Mouse (Mus musculus): Measurements from ENCODE around the gene Igsf9b.

Gene Igsf9b

DNA sequence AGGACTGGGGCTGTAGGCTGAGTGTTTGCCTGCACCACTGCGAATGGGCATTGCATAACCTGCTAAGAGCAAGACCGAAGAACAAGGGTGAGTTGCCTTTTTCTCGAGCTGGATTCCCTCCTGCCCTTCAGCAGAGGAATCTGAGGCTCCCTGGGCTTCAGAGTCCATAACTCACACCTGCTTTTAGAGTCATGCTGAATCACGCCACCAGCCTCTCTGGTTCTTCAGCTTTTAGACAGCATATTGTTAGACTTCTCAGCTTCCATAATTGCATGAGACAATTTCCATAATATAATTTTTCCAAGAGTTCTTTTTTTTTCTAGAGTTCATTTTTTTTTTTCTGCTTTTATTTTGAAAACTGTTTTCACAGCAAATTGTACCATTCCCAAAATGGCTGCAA, 4.6 kb upstream of the Igsf9b start:
- DNase-seq: no peak

DNA sequence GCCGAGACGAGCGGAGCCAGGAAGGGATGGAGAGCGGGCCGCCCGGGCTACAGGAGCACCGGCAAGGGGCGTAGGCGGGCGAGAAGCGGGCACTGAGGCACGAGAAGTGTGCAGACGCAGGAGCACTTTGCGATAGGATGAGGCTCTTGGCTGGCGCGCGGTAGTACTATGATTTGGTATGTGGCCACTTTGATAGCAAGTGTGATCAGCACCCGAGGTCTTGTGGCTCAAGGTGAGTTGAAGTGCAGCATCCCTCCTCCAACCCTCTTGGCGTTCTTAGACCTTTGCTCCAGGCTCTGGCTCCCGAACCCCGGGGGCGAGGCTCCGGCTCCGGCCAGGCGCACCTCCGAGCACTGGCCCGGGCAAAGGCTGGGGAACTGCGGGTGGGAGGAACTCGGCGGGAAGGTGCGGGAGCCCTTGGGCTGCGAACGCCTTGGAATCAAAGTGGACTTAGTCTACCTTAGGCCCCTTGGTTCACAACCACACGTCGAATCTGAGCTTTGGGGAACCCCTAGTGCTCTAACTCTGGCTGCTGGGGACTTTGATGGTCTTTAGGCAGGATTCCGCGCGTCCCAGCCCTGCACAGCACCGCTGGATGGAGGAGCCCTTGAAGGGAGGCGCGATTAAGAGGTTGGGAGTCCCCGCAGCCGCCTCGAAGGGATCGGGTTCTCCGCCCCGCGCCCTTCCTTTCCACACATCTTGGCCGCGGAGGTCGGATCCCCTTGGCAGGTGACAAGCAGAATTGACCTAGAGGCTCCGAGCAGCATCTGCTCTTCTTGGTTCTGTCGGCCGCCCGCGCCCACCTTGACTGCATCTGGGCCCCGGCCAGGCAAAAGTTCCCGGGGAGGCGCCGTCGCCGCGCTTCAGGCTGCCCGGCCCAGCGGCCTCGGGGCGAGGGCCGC, 533 bp downstream of the Igsf9b start:
- peak; percentile 23 for DNase-seq

DNA sequence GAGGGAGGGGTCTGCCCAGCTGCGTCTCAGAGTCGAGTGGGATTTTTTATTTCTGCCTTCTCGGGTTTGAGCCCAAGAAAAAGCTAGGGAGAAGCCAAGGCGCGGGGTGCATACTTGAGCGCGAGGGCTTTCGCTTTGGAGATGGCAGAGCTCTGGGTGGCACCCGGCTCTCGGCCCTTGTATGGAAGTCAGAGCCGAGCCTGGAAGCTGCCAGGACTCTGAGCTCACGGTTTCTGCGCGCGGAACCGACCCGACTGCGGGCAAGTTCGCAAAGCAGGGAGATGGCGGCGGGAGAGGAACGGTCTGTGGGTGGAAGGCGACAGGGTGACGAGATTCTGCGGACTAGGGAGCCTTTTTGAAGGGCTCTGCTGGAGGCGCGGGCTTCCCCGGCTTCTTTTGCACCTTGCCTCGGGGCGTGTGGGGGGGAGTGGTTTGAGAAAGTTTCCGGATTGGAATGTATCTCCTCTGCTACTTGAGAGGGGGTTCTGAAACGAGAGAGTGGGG, 1.2 kb downstream of the Igsf9b start:
- peak; percentile 53 for DNase-seq

DNA sequence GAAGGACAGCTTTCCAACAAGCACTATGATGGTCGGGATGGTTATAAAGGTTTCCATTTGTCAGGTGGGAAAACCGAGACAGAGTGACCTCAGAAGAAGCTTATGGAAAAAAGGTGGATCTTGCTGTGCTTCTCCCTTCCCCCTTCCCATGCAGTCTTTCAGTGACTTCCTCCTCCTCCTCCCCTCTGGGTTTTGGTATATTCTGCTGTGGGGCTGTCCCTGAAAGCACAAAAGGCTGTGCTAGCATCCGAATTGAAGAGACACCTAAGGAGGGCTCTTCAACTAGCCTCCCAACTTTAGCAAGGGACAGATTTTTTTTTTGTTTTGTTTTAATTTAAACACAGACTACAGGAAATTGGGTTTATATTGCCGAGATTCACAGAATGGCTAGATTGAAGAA, 1.7 kb downstream of the Igsf9b start:
- DNase-seq: no peak

DNA sequence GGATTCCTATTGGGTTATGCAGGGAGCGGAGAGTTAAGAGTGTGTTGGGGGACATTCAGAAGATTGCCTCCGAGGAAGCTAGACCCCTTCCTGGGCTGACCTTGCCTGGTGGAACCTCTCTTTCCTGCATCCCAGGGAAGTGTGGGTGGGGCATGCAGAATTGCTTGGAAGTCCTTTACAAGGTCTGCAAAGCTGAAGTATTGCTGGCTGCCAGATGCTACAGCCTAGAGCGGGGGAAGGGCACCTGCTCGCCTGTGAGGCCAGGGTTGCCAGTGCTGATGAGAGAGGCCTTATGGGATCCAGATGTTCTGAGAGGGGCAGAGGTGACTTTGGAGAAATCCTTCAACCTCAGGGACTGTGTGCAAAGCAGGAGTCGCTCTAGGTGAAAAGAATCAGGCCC, 2.5 kb downstream of the Igsf9b start:
- DNase-seq: peak; percentile 24

DNA sequence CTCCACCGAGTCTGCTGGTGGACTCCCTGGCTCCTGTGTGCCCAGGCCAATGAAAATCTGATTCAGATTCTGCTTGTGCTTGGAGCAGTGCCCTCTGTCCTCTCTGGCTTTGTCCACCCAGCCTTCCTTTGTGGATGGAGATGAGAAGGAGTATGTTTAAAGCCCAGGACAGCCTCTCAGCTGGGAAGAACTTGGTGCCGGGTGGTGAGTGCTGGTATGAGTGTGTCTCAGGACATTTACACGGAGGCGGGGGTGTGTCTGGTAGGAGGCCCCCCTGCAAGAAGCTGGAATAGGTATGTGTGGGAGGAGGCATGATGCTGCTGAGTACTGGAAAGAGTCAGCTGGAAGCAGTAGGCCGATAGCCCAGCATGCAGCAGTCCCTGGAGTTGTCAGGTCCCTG, 3.3 kb downstream of the Igsf9b start:
- DNase-seq: no peak

DNA sequence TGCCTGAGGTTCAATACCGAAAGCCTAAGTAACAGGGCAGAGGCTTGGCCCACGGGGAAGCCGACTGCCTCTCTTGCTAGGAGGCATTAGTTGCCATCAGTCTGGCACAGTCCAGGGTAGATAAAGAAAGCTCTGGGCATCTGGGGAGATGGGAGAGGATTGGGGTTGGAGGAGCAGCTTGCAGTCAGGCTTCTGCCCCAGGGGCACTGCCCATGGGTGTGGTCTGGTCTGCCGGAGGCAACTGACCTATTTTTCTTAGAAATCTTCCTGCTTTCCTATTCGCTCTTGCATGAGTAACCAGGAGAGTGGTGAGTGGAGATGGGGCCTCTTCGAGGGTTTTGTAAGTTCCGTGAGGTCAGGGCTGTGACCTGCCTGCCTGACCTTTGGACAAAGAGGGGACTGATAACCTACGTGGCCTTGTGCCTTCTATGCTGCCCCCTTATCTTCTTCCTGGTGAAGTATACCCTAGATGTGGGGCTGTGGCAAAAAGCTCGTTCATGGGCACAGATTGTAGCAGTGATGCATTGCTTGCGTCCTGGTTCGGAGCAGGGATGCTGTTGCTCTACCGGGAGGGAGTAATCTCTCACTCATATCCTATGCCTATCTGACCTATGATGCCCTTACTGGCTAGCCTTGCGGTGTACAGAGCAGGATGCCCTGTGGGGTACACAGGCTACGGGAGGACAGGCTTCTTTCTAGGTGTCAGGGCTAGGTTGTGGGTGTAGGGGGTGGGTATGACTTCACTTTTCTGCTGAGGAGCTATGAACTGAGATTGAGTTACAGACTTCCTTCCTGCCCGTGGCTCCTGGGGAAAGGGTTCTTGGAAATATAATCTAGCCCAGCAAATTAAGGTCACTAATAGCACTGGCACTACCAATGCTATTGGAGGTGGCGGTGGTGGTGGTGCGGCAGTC, 4.8 kb downstream of the Igsf9b start:
- no peak for DNase-seq

DNA sequence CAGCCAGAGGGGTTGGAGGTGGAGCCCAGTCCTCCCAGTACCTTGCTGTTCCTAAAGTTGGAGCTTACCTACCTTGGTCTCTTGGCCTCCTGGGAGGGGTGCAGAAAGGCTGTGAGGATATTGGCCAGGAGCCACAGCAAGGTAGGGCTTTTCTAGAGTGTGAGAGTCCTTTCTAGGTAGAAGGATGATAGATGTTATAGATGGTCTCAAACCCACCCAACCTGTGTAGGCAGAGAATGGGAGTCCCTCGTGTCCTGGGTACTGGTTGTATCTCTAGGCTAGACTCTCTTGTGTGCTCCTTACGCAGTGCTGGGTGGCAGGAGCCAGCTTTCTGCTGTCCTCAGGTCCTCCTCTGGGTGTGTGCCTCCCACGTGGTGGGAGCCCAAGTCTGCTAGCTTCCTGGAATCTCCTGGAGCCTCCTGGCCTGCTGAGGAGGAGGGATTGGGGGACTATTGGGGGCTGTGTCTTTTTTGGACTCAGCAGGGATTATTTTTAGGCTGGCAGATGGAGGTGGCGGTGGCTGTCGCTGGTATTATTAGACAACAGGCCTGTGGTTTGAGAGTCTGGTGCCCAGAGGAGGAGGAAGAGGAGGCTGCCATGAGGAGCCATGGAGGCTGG, 5.6 kb downstream of the Igsf9b start:
- DNase-seq: no peak

DNA sequence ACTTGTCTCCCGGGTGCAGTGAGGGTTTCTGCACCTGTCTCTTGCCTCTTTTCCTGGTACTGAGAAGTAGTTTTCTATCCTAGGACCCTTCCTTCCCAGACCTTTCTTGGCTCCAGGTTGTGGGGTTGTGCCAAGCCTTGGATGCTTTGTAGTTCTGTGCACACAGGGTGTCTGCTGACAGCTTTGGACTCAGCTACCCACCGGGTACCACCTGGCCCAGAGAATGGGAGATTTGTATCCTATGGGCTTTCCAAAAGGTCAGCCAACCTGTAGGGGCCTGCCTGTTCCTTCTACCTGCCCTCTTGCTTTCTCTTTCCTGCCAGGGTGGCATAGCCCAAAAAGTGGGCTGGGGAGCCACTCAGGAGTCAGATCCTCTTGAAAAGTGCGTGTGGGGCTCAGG, 6.5 kb downstream of the Igsf9b start:
- no peak for DNase-seq

DNA sequence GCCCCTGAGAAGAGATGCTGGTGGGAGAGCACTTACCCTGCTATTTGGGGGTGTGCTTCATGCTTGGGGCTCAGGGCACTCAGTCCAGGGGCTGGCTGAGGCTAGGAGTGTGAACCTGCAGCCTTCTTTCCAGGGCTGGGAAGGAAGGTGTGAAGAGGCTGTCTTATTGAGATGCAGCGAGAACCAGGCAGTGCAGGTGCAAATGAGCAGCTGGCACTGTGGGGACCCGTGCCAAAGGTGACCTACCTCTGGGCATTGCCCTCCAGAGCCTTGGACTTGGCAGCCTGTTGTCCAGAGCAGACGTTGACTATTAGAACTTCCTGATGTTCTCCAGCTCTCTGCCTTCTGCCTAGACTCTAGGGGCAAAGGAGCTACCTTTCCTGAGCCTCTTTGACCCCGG, 7.6 kb downstream of the Igsf9b start:
- DNase-seq: no peak

DNA sequence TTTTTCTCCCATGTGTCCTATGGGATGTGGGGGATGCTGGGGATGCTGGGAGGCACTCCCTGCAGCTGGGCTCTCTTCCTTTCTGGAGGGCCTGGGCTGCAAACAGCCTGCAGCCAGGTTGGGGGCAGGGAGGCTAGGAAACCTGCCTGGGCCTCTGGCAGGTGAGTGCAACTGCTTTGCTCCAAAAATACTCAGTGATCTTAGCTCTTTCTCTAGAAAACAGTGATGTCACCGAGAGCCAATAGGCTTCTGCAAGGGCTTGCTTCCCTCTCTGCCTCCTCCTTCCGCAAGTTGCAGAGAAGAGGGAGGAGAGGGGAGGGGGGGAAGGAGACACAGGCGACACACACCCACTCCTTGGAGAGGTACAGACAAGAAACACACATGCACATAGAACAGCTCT, 8.3 kb downstream of the Igsf9b start:
- DNase-seq: no peak

DNA sequence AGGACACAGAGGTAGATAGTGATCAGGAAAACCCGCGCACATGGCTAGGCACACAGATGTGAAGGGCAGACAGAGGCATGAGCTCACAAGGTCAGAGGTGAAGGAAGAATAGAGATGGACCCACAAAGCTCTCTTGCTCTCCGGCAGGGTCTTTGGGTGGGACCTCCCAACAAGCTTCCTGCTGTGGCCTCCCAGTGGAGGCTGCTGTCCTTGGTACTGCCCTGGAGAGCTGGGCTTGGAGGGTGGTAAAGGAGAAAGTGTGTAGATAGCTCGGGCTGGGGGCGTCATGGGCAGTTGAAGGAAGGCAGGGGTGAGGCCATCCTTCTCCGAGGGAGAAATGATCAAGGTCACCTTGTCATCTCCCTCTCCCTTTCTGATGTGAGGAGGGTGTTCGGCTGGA, 9.0 kb downstream of the Igsf9b start:
- peak; percentile 52 for DNase-seq

DNA sequence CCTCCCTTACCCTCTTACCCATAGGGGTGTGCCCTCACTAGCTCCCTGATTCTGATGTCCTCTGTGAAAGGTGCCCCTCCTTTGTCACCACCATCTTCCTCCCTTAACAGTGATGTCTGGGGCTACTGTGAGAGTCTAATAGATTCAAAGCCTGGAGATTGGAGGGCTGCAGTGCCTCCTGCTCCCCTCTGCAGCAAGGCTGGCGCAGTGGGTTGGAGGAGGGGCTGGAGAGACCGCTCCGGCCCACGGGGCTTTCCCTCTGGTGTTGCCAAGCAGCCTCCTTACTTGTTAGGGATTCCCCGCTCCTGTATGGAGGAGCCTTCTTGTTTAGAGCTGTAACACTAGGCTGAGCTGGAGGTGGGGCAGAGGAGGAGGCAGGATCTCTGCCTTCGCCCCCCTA, 9.6 kb downstream of the Igsf9b start:
- DNase-seq: no peak

DNA sequence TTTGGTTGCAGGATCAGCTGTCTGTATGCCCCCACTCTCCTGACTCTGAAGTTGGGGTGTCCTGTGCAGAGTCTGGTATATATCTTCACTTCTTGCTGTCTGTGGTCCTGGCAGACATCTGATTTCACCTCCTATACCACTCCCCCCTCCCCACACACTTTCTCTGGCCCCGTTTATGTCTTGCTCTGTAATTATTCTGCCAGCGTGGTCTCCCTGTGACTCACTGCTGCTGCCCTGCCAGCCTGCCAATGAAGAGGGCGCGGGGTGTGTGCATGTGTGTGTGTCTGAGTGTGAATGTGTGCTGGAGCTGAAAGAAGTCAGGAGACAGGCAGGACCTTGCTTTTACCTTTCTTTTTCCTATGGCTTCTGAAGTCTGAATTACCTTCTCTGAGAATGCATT, 11.0 kb downstream of the Igsf9b start:
- no peak for DNase-seq

DNA sequence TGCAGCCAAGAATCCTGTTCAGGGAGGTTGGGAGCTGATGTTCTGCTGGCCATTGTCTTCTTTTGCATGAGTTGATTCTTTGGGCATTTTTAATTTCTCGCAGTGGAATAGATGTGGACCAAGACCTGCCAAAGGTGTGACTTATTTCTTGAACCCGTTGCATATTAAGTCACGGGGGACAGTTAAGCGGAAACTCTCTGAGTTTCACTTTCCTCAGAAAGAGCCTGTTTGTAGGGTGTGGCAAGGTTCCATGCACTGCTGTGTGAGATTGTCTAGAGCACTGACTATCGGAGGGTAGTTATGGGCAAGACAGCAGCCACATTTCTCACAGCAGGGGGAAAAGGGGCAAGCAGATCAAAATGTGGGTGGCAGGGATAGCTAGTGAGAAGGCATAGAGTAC, 14.4 kb downstream of the Igsf9b start:
- DNase-seq: no peak

DNA sequence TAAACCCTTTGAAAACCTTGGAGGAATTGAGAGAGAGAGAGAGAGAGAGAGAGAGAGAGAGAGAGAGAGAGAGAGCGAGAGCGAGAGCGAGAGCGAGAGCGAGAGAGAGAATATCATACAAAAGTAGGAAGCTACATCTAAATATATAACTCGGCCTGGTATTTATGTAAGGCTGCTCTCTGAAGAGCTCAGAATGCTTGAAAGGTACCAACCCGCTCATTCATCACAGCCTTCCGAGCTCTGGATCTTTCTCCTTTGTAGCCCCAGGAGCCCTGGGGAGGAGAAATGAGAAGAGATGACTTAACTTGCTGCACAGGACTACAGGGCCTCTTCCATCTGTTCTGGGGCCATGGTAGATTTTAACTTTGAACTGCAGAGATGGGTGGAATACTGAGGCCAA, 22.3 kb downstream of the Igsf9b start:
- no peak for DNase-seq

DNA sequence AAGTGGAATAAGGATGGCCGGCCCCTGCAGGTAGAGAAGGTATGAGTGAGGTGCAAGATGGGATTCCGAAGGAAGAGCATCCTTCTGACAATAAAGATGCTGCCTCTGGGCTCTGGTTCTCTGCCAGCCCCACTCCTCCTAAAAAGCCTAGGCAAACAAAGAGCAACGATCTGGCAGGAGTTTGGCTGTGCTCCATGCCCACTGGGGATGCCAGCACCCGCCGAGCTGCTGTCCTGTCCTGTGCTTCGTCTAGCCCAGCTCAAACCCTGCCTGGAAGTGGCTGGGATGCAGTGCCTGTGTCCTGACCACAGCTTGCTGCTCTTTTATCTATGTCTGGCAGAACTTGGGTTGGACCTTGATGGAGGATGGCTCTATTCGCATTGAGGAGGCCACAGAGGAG, 23.3 kb downstream of the Igsf9b start:
- DNase-seq: no peak

DNA sequence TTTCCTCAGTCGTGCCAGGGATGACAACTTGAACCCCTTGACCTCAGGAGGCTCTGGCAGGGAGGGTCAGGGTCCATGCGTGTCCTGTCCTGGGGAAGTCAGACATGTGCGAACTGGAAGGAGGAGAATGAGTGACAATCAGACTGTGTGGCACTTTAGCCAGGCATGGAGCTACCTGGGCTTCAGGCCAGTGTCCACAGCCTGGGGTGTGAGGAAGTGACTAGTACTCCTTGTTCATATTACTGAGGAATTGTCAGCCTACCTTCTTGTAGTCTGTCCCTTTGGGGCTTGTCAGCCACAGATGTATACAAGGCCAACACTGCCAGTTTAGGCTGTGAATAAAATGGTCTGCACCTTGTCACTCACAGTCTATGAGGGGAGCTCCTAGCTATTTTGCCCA, 24.4 kb downstream of the Igsf9b start:
- no peak for DNase-seq

DNA sequence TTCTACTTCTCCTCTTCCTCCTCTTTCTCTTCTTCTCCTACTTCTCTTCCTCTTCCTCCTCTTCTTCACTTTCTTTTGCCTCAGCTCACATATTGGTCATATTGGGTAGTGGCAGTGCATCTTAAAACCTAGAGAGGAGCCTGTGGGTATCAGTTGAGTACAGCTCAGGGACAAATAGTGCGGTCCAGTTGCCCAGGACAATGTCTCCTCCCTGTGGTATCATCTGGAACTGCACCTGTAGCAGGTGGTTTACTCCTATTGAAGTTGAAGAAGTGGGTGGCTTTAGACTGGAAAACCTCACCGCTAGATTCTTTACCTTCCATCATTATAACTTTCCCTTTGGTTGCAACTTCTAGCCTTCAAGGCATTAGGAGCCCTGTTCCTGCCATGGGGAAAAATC, 26.9 kb downstream of the Igsf9b start:
- DNase-seq: peak; percentile 82

DNA sequence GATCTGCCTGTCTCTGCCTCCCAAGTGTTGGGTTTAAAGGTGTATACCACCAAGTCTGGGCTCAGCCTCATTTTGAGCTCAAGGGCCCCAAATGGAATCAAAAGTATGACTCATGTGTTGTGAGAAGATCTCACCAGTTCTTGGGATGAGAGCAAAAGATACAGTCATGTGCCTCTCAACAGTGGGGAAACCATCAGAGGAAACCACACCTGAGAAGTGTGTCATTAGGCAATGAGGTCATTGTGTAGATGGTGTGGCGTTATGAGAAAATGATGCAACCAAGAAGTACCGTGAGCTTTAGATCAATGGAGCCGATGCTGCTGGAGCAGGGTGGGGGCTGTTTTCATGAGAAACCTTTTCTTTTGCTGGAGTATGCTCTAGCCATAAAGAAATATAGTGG, 28.6 kb downstream of the Igsf9b start:
- no peak for DNase-seq

DNA sequence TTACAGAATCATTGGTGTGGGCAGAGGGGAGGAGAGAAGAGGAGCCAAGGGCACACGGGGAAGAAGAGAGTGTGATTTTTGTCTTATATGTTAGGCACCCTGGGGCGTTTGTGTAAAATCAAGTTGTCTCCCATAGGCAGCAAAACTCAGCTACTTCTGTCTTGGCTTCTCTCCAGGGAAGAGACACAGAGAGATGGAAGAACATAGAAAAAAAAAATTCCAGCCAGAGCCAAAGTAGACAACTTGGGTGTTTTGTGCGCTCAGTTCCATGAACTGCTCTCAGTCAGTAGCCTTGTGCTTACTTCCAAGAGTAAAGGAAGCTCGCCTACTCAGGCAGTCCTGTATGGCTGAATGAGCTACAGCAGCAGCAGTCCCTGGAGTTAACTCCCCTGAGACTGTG, 31.4 kb downstream of the Igsf9b start:
- no peak for DNase-seq

DNA sequence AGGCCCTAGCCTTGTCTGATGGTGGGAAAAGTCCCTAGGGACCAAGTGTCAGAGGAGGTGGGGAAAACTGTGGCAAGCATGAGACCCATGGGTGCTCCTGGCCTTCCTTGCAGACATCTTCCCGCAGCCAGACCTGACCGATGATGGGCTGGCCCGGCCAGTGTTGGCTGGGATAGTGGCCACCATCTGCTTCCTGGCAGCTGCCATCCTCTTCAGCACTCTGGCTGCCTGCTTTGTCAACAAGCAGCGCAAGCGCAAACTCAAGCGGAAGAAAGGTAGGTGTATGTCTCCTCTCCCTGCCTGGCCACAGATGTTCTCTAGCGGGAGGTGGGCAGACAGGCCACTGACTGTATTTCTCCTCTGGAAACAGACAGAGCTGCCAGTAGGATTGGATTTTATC, 32.5 kb downstream of the Igsf9b start:
- no peak for DNase-seq

DNA sequence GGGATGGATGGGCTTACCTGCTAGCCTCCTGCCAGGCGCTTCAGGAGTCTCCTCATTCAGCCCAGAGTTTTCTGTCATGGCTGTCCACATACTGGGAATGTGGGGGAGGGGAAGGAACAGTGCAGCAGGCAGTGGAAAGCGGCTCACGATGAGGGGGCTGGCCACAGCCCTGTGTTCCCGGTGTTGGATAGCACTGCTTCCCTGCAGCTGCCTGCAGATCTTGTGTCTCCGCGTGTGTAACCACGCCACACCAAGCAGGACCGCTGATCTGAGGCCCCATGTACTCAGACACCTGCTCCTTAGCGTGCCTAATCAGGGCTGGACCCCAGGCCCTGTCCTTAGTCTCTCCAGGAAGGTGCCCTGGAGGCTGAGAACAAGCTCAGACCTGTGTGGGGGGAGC, 35.9 kb downstream of the Igsf9b start:
- no peak for DNase-seq
